Mouse (Mus musculus) macrophage (primary cell): ENCODE data around the gene Grk2. TPM values are rescaled to one million over a fixed set of nuclear protein-coding genes. Genes with fewer than 3 reads are reported as not detected.

Source experiments
- H3K27ac ChIP-seq: fragments of 350-480 bp; formaldehyde crosslinking; 2 replicates; pipeline ENCODE4 v1.9.0; 2021
- H3K36me3 ChIP-seq: fragments of 350-480 bp; formaldehyde crosslinking; 2 replicates; pipeline ENCODE4 v1.9.0; 2021; ENCODE audit errors: inconsistent target
- H3K4me3 ChIP-seq: fragments of 350-480 bp; formaldehyde crosslinking; 2 replicates; pipeline ENCODE4 v1.9.0; 2021; ENCODE audit errors: inconsistent target
- H3K79me2 ChIP-seq: fragments of 350-480 bp; formaldehyde crosslinking; 2 replicates; pipeline ENCODE4 v1.9.0; 2021; ENCODE audit errors: inconsistent target
- WGBS: methylation state at CpG from one replicate; pipeline ENCODE4 v1.1.7; 2026; ENCODE audit warnings: inconsistent platforms; ENCODE audit not compliant: missing documents; 5-methylcytosine and 5-hydroxymethylcytosine counted together
- polyA plus RNA-seq: library from polyadenylated mRNA; stranded (reverse); fragments of 250-400 nt; gene quantifications from 3 replicates; pipeline ENCODE4 v1.2.4, GENCODE M21; 2018; ENCODE audit warnings: inconsistent platforms

Gene Grk2
- polyA plus RNA-seq, 1 experiment from 2014 or later = 131 TPM

- Histone ChIP-seq H3K4me3 (no peak overlapping the region), H3K36me3 (no peaks in the 10 kb centered on the region), H3K27ac (peak overlapping the region; percentile 96), H3K79me2 (peaks cover 100% of the 10 kb centered on the region)
- 74% methylated on average over 7 of the region's 7 CpGs for WGBS
Observed at GRCm38 (mm10) chr19:4299126-4299525, 6.9 kb downstream of the Grk2 start.

GRCm38 (mm10) chr19:4298322-4299121 is 7.5 kb downstream of the Grk2 start:
- WGBS = 63% methylated on average over 15 of the region's 17 CpGs
- Histone ChIP-seq H3K36me3 (no peaks in the 10 kb centered on the region), H3K27ac (peak overlapping the region; percentile 96), H3K79me2 (peaks cover 100% of the 10 kb centered on the region), H3K4me3 (no peak overlapping the region)

GRCm38 (mm10) chr19:4297851-4298250 is 8.2 kb downstream of the Grk2 start:
- 58% methylated on average over 5 of the region's 5 CpGs for WGBS
- Histone ChIP-seq H3K4me3 (no peak overlapping the region), H3K27ac (peak overlapping the region; percentile 96), H3K79me2 (peaks cover 100% of the 10 kb centered on the region), H3K36me3 (peaks cover 3% of the 10 kb centered on the region)

GRCm38 (mm10) chr19:4296611-4297010 is 9.4 kb downstream of the Grk2 start:
- Histone ChIP-seq H3K27ac (peak overlapping the region; percentile 96), H3K79me2 (peaks cover 100% of the 10 kb centered on the region), H3K4me3 (no peak overlapping the region), H3K36me3 (peaks cover 16% of the 10 kb centered on the region)
- 47% methylated on average over 2 of the region's 2 CpGs for WGBS

GRCm38 (mm10) chr19:4295391-4295790 is 10.6 kb downstream of the Grk2 start:
- no peak overlapping the region for H3K4me3 ChIP-seq
- WGBS = 71% methylated on average over 4 of the region's 4 CpGs

GRCm38 (mm10) chr19:4294381-4295097 is 11.5 kb downstream of the Grk2 start:
- Histone ChIP-seq H3K27ac (peak overlapping the region; percentile 96), H3K36me3 (peaks cover 36% of the 10 kb centered on the region), H3K79me2 (peaks cover 100% of the 10 kb centered on the region), H3K4me3 (no peak overlapping the region)
- WGBS = 9% methylated on average over 11 of the region's 14 CpGs

More at GRCm38 (mm10) chr19:4295391-4295790, 10.6 kb downstream of the Grk2 start:
- Histone ChIP-seq H3K79me2 (peaks cover 100% of the 10 kb centered on the region), H3K27ac (peak overlapping the region; percentile 96), H3K36me3 (peaks cover 28% of the 10 kb centered on the region)

GRCm38 (mm10) chr19:4291161-4291560 is 14.9 kb downstream of the Grk2 start:
- no peak overlapping the region for H3K4me3 ChIP-seq
- WGBS = 88% methylated on average over 10 of the region's 11 CpGs
- peaks cover 94% of the 10 kb centered on the region for H3K79me2 ChIP-seq
- no peak overlapping the region for H3K27ac ChIP-seq
- H3K36me3 ChIP-seq = peaks cover 68% of the 10 kb centered on the region

GRCm38 (mm10) chr19:4290749-4291148 is 15.3 kb downstream of the Grk2 start:
- no peak overlapping the region for H3K27ac ChIP-seq
- peaks cover 90% of the 10 kb centered on the region for H3K79me2 ChIP-seq
- peaks cover 69% of the 10 kb centered on the region for H3K36me3 ChIP-seq
- H3K4me3 ChIP-seq = no peak overlapping the region
- 91% methylated on average over 13 of the region's 15 CpGs for WGBS

GRCm38 (mm10) chr19:4283653-4284052 is 22.4 kb downstream of the Grk2 start:
- Histone ChIP-seq H3K36me3 (peaks cover 23% of the 10 kb centered on the region), H3K79me2 (peaks cover 27% of the 10 kb centered on the region; the same call in 1 of the 2 replicates), H3K27ac (peak overlapping the region; percentile 86), H3K4me3 (no peak overlapping the region; the same call in 1 of the 2 replicates)
- WGBS = 2% methylated on average over 6 of the region's 7 CpGs

GRCm38 (mm10) chr19:4282898-4283553 is 23.0 kb downstream of the Grk2 start, which contains the start of gene Ankrd13d:
Ankrd13d (minus strand) TSS chr19:4283137.
- peak within 1 kb of the TSS; percentile 44 for H3K4me3 ChIP-seq
- H3K79me2 ChIP-seq = peaks cover 21% of the 10 kb centered on the region; the same call in 1 of the 2 replicates
- WGBS = under 1% methylated on average over 50 of the region's 50 CpGs
- H3K27ac ChIP-seq = peak within 1 kb of the TSS; percentile 86
- peaks cover 19% of the 10 kb centered on the region for H3K36me3 ChIP-seq

GRCm38 (mm10) chr19:4280425-4280824 is 25.6 kb downstream of the Grk2 start:
- Histone ChIP-seq H3K36me3 (no peaks in the 10 kb centered on the region; the same call in 1 of the 2 replicates), H3K27ac (no peak overlapping the region)

GRCm38 (mm10) chr19:4279487-4279886 is 26.5 kb downstream of the Grk2 start:
- peaks cover 7% of the 10 kb centered on the region; the same call in 1 of the 2 replicates for H3K79me2 ChIP-seq
- no peak overlapping the region for H3K4me3 ChIP-seq
- no peak overlapping the region for H3K27ac ChIP-seq
- H3K36me3 ChIP-seq = no peaks in the 10 kb centered on the region; the same call in 1 of the 2 replicates
- 94% methylated on average over 1 of the region's 1 CpGs for WGBS

More at GRCm38 (mm10) chr19:4280425-4280824, 25.6 kb downstream of the Grk2 start:
- Histone ChIP-seq H3K79me2 (peaks cover 7% of the 10 kb centered on the region; the same call in 1 of the 2 replicates), H3K4me3 (no peak overlapping the region)
- 92% methylated on average over 9 of the region's 9 CpGs for WGBS

GRCm38 (mm10) chr19:4270972-4271371 is 35.0 kb downstream of the Grk2 start:
- Histone ChIP-seq H3K79me2 (peaks cover 22% of the 10 kb centered on the region), H3K4me3 (no peak overlapping the region), H3K36me3 (peaks cover 5% of the 10 kb centered on the region; the same call in 1 of the 2 replicates), H3K27ac (no peak overlapping the region)
- 88% methylated on average over 11 of the region's 11 CpGs for WGBS

- WGBS = 95% methylated on average over 6 of the region's 6 CpGs
- Histone ChIP-seq H3K27ac (no peak overlapping the region), H3K4me3 (no peak overlapping the region), H3K36me3 (peaks cover 13% of the 10 kb centered on the region; the same call in 1 of the 2 replicates), H3K79me2 (peaks cover 22% of the 10 kb centered on the region)
Observed at GRCm38 (mm10) chr19:4270187-4270586, 35.8 kb downstream of the Grk2 start.
